7 mouse cellular contexts compared by ENCODE assay signal in genomic region chr2:181186635-181187034, GRCm38 (mm10). TPM values are rescaled to one million over a fixed set of nuclear protein-coding genes. Genes with fewer than 3 reads are reported as not detected.
DNase-seq lines count a peak whose midpoint lies in the region; ATAC-seq and TF ChIP-seq lines count a peak whose summit lies in the region.

No protein-coding gene starts in this region.

- H3K4me3 ChIP-seq in intestine, embryonic 16.5 days (ENCODE audit: low read length), result peak overlapping the region; percentile 73
- peak overlapping the region; percentile 72 for H3K4me3 ChIP-seq in midbrain, embryonic 12.5 days
- peak overlapping the region; percentile 73 for H3K4me3 ChIP-seq in small intestine, adult 2 months (ENCODE audit: low read depth, low read length)

- ATAC-seq in intestine, embryonic 16.5 days, result peak; percentile 85
- peak; percentile 73 for ATAC-seq in midbrain, embryonic 12.5 days (ENCODE audit: low FRiP score, low read depth)

- peak; percentile 90 for DNase-seq in adrenal gland, adult 2 months
- DNase-seq in embryo, embryonic 11.5 days (ENCODE audit: low read depth, low spot score), result peak; percentile 81
- peak; percentile 78 to 81 for DNase-seq in gastrocnemius, postnatal 36 days
- peak; percentile 88 for DNase-seq in left cerebral cortex, postnatal 4 days

- whole genome bisulfite sequencing in intestine, embryonic 16.5 days, result under 1% methylated on average over 14 of the region's 14 CpGs
- WGBS in midbrain, embryonic 12.5 days, result under 1% methylated on average over 14 of the region's 14 CpGs
- 0% methylated on average over 14 of the region's 14 CpGs for WGBS in small intestine, adult 2 months

- peak; percentile 98 for TF ChIP-seq CTCF in small intestine, adult 2 months (IDR thresholded peaks at IDR 0.05; ENCODE audit: extremely low read depth, insufficient read length, insufficient replicate concordance, low read depth, low read length)

- peaks cover 11% of the 10 kb centered on the region for H3K4me1 ChIP-seq in intestine, embryonic 16.5 days (ENCODE audit: control insufficient read depth, insufficient read depth, low read length)
- peaks cover 13% of the 10 kb centered on the region for H3K4me1 ChIP-seq in midbrain, embryonic 12.5 days
- peaks cover 8% of the 10 kb centered on the region for H3K4me1 ChIP-seq in small intestine, adult 2 months (ENCODE audit: control insufficient read depth, insufficient read depth, insufficient read length, low read length)

- no peaks in the 10 kb centered on the region for H3K27me3 ChIP-seq in intestine, embryonic 16.5 days (replicated peaks; ENCODE audit: control insufficient read depth, insufficient read depth, low read length)
- peaks cover 8% of the 10 kb centered on the region; the same call in 1 of the 2 replicates for H3K27me3 ChIP-seq in midbrain, embryonic 12.5 days
- no peaks in the 10 kb centered on the region for H3K27me3 ChIP-seq in small intestine, adult 2 months (ENCODE audit: control insufficient read depth, insufficient read depth, low read length)

- intact Hi-C loops in gastrocnemius, postnatal 36 days (cut with DNase I), result loop anchor here (10.0 kb wide), 1 partner anchor 408 kb away; the partner anchor contains the start of genes Prpf6, Samd10 and Zfp512b
- intact Hi-C loops in left cerebral cortex, postnatal 4 days (cut with DNase I), result loop anchor here (5.0 kb wide), 1 partner anchor 151 kb away; no protein-coding TSS in a partner anchor

- peak overlapping the region; percentile 90 for H3K9ac ChIP-seq in intestine, embryonic 16.5 days (ENCODE audit: low read depth, low read length)
- H3K9ac ChIP-seq in midbrain, embryonic 12.5 days (replicated peaks), result peak overlapping the region; percentile 93

- H3K27ac ChIP-seq in intestine, embryonic 16.5 days (ENCODE audit: low read length), result peak overlapping the region; percentile 94
- H3K27ac ChIP-seq in midbrain, embryonic 12.5 days (replicated peaks), result peak overlapping the region; percentile 93
- peak overlapping the region; percentile 84 for H3K27ac ChIP-seq in small intestine, adult 2 months (ENCODE audit: insufficient read depth, low read depth, low read length)

- peak overlapping the region; percentile 95 for H3K4me2 ChIP-seq in intestine, embryonic 16.5 days (ENCODE audit: low read depth, low read length)
- H3K4me2 ChIP-seq in midbrain, embryonic 12.5 days (replicated peaks), result peak overlapping the region; percentile 64

- no peaks in the 10 kb centered on the region for H3K36me3 ChIP-seq in intestine, embryonic 16.5 days (ENCODE audit: control insufficient read depth, insufficient read depth, low read length)
- peaks cover 14% of the 10 kb centered on the region; the same call in 1 of the 2 replicates for H3K36me3 ChIP-seq in midbrain, embryonic 12.5 days
- H3K36me3 ChIP-seq in small intestine, adult 2 months (ENCODE audit: control insufficient read depth, insufficient read depth, low read length), result peaks cover 4% of the 10 kb centered on the region; the same call in 1 of the 2 replicates

- no peaks in the 10 kb centered on the region for H3K9me3 ChIP-seq in intestine, embryonic 16.5 days (ENCODE audit: control insufficient read depth, low read length)
- H3K9me3 ChIP-seq in midbrain, embryonic 12.5 days, result no peaks in the 10 kb centered on the region

- TF ChIP-seq POLR2A in small intestine, adult 2 months (IDR thresholded peaks at IDR 0.05; ENCODE audit: low read depth, low read length), result no peak

RNA-seq across cellular contexts. Expression of gene Ppdpf, which starts 0.4 kb away (rescaled TPM):
- total RNA-seq in adrenal gland, adult 2 months (2021), result 10 to 100 TPM; 91.1 to 91.9 TPM
- 160 and 197 TPM in 2 replicates for polyA plus RNA-seq in adrenal gland, adult 2 months (2012; rRNA removed)
- total RNA-seq in gastrocnemius, postnatal 36 days (2021), result 10 to 100 TPM; 40.4 to 45.1 TPM
- polyA plus RNA-seq in intestine, embryonic 16.5 days (2015; fragmentation: Nextera tagmentation; extraction: Ambion mirVana), result 275 and 287 TPM in 2 replicates
- total RNA-seq in left cerebral cortex, postnatal 4 days (2021), result 100 to 1,000 TPM; 132 to 140 TPM
- polyA plus RNA-seq in midbrain, embryonic 12.5 days (2016; fragmentation: Nextera tagmentation; extraction: Ambion mirVana), result 423 and 462 TPM in 2 replicates
- polyA plus RNA-seq in small intestine, adult 2 months (2012; rRNA removed), result 98.4 and 174 TPM in 2 replicates

RNA-seq across cellular contexts. Expression of gene Ptk6, which starts 16.0 kb away (rescaled TPM):
- total RNA-seq in adrenal gland, adult 2 months (2021), result under 1 TPM in 1 of 2 experiments, not detected in 1; 0.07 TPM
- polyA plus RNA-seq in adrenal gland, adult 2 months (2012; rRNA removed), result 0.02 TPM in 1 of 2 replicates, not detected in the other
- total RNA-seq in gastrocnemius, postnatal 36 days (2021), result not detected
- polyA plus RNA-seq in intestine, embryonic 16.5 days (2015; fragmentation: Nextera tagmentation; extraction: Ambion mirVana), result 0.45 and 0.70 TPM in 2 replicates
- total RNA-seq in left cerebral cortex, postnatal 4 days (2021), result not detected
- polyA plus RNA-seq in midbrain, embryonic 12.5 days (2016; fragmentation: Nextera tagmentation; extraction: Ambion mirVana), result not detected in 2 replicates
- 6.2 and 9.5 TPM in 2 replicates for polyA plus RNA-seq in small intestine, adult 2 months (2012; rRNA removed)

RNA-seq across cellular contexts. Expression of gene Srms, which starts 26.4 kb away (rescaled TPM):
- total RNA-seq in adrenal gland, adult 2 months (2021), result 1 to 10 TPM in 1 of 2 experiments, under 1 TPM in 1; 0.66 to 1.3 TPM
- polyA plus RNA-seq in adrenal gland, adult 2 months (2012; rRNA removed), result 1.1 and 1.4 TPM in 2 replicates
- total RNA-seq in gastrocnemius, postnatal 36 days (2021), result under 1 TPM; 0.22 to 0.38 TPM
- polyA plus RNA-seq in intestine, embryonic 16.5 days (2015; fragmentation: Nextera tagmentation; extraction: Ambion mirVana), result 0.10 and 0.20 TPM in 2 replicates
- total RNA-seq in left cerebral cortex, postnatal 4 days (2021), result under 1 TPM in 1 of 2 experiments, not detected in 1; 0.18 TPM
- 0.15 TPM in 1 of 2 replicates, not detected in the other for polyA plus RNA-seq in midbrain, embryonic 12.5 days (2016; fragmentation: Nextera tagmentation; extraction: Ambion mirVana)
- polyA plus RNA-seq in small intestine, adult 2 months (2012; rRNA removed), result 0.56 and 0.93 TPM in 2 replicates

RNA-seq across cellular contexts. Expression of gene Eef1a2, which starts 29.8 kb away (rescaled TPM):
- total RNA-seq in adrenal gland, adult 2 months (2021), result 10 to 100 TPM; 44.0 to 65.9 TPM
- polyA plus RNA-seq in adrenal gland, adult 2 months (2012; rRNA removed), result 30.4 and 42.9 TPM in 2 replicates
- total RNA-seq in gastrocnemius, postnatal 36 days (2021), result 1,000 to 10,000 TPM; 2,073 to 2,141 TPM
- 0.06 TPM in 2 replicates for polyA plus RNA-seq in intestine, embryonic 16.5 days (2015; fragmentation: Nextera tagmentation; extraction: Ambion mirVana)
- 100 to 1,000 TPM; 399 to 423 TPM for total RNA-seq in left cerebral cortex, postnatal 4 days (2021)
- 1.4 and 1.6 TPM in 2 replicates for polyA plus RNA-seq in midbrain, embryonic 12.5 days (2016; fragmentation: Nextera tagmentation; extraction: Ambion mirVana)
- 1.6 and 3.4 TPM in 2 replicates for polyA plus RNA-seq in small intestine, adult 2 months (2012; rRNA removed)

RNA-seq across cellular contexts. Expression of gene Fndc11, which starts 33.2 kb away (rescaled TPM):
- total RNA-seq in adrenal gland, adult 2 months (2021), result under 1 TPM in 1 of 2 experiments, not detected in 1; 0.46 TPM
- 0.47 and 0.67 TPM in 2 replicates for polyA plus RNA-seq in adrenal gland, adult 2 months (2012; rRNA removed)
- not detected for total RNA-seq in gastrocnemius, postnatal 36 days (2021)
- 0.18 TPM in 1 of 2 replicates, not detected in the other for polyA plus RNA-seq in intestine, embryonic 16.5 days (2015; fragmentation: Nextera tagmentation; extraction: Ambion mirVana)
- not detected for total RNA-seq in left cerebral cortex, postnatal 4 days (2021)
- 0.15 and 0.20 TPM in 2 replicates for polyA plus RNA-seq in midbrain, embryonic 12.5 days (2016; fragmentation: Nextera tagmentation; extraction: Ambion mirVana)
- 0.53 and 0.56 TPM in 2 replicates for polyA plus RNA-seq in small intestine, adult 2 months (2012; rRNA removed)

Comparison
In these comparisons a context has a peak if more than half of its experiments do, and no peak if none do; other contexts are left out.
1. Peak in every context shown above with its lines: DNase-seq, ATAC-seq, H3K4me3 ChIP-seq and H3K27ac ChIP-seq.